Mouse (Mus musculus) ES-Bruce4 (cell line): Measurements from ENCODE around the gene Ampd3. TPM values are rescaled to one million over a fixed set of nuclear protein-coding genes. Genes with fewer than 3 reads are reported as not detected.

Experiments
- H3K27ac ChIP-seq: 2 replicates; pipeline ENCODE4 v1.5.1; 2012; ENCODE audit warnings: low read length, inconsistent platforms; ENCODE audit not compliant: insufficient read depth
- H3K27me3 ChIP-seq: 2 replicates; pipeline ENCODE4 v1.6.1; 2012; ENCODE audit warnings: mild to moderate bottlenecking, low read length, inconsistent platforms; ENCODE audit not compliant: control insufficient read depth, poor library complexity, insufficient read depth, severe bottlenecking
- H3K36me3 ChIP-seq: 2 replicates; pipeline ENCODE4 v1.6.1; 2012; ENCODE audit warnings: inconsistent platforms, mild to moderate bottlenecking, low read length, moderate library complexity; ENCODE audit not compliant: control insufficient read depth, poor library complexity, insufficient read depth, severe bottlenecking
- H3K4me1 ChIP-seq: one replicate; pipeline ENCODE4 v1.8.1; 2011; ENCODE audit warnings: low read length; ENCODE audit not compliant: control insufficient read depth, insufficient read depth
- H3K4me3 ChIP-seq: 2 replicates; pipeline ENCODE4 v1.5.1; 2011; ENCODE audit warnings: low read depth, mild to moderate bottlenecking, low read length
- H3K9ac ChIP-seq: 2 replicates; pipeline ENCODE4 v1.6.1; 2012; ENCODE audit warnings: low read depth, mild to moderate bottlenecking, inconsistent platforms; ENCODE audit not compliant: poor library complexity, severe bottlenecking
- H3K9me3 ChIP-seq: replicated peaks from 2 replicates; pipeline ENCODE4 v1.6.1; 2012; ENCODE audit warnings: mild to moderate bottlenecking, low read length, inconsistent platforms; ENCODE audit not compliant: control insufficient read depth, poor library complexity, insufficient read depth, severe bottlenecking
- CTCF ChIP-seq: IDR thresholded peaks from one replicate; pipeline ENCODE4 v1.8.1; 2011; ENCODE audit warnings: low read depth, low read length
- EP300 ChIP-seq: IDR thresholded peaks from 2 replicates; pipeline ENCODE4 v1.6.1; 2011; ENCODE audit warnings: low read depth, low read length; ENCODE audit not compliant: insufficient read depth
- POLR2A ChIP-seq: IDR thresholded peaks from one replicate; pipeline ENCODE4 v1.8.1; 2011; ENCODE audit warnings: low read length; ENCODE audit not compliant: insufficient read depth
- polyA plus RNA-seq: library from polyadenylated mRNA; stranded (reverse); fragments of >200 nt; gene quantifications from 2 replicates; pipeline ENCODE4 v1.2.4, GENCODE M21; 2011; ENCODE audit warnings: low read depth; ENCODE audit not compliant: missing spikeins, insufficient read depth, insufficient read length

Gene Ampd3
- polyA plus RNA-seq, 1 experiment = 2.4 TPM

- TF ChIP-seq CTCF (peak; percentile 2), POLR2A (no peak)
- no peak overlapping the region for H3K9ac ChIP-seq
- H3K4me1 ChIP-seq = no peaks in the 10 kb centered on the region
- H3K9me3 ChIP-seq = no peaks in the 10 kb centered on the region
- no peak overlapping the region for H3K4me3 ChIP-seq
- no peak overlapping the region for H3K27ac ChIP-seq
- peaks cover 4% of the 10 kb centered on the region; the same call in 1 of the 2 replicates for H3K36me3 ChIP-seq
- H3K27me3 ChIP-seq = no peaks in the 10 kb centered on the region
These were observed 48.0 kb downstream of the Ampd3 start for GRCm38 (mm10) chr7:110816037-110816436.

GRCm38 (mm10) chr7:110818206-110818605, 50.2 kb downstream of the Ampd3 start:
- H3K36me3 ChIP-seq = no peaks in the 10 kb centered on the region
- no peaks in the 10 kb centered on the region for H3K27me3 ChIP-seq
- H3K4me3 ChIP-seq = no peak overlapping the region
- no peaks in the 10 kb centered on the region for H3K9me3 ChIP-seq
- H3K27ac ChIP-seq = no peak overlapping the region
- no peak overlapping the region for H3K9ac ChIP-seq
- no peak for TF ChIP-seq POLR2A
- TF ChIP-seq EP300 = no peak
- no peak for TF ChIP-seq CTCF
- no peaks in the 10 kb centered on the region for H3K4me1 ChIP-seq

- TF ChIP-seq POLR2A (no peak), CTCF (no peak), EP300 (no peak)
- H3K36me3 ChIP-seq = no peaks in the 10 kb centered on the region
- no peaks in the 10 kb centered on the region for H3K27me3 ChIP-seq
- H3K9ac ChIP-seq = no peak overlapping the region
- no peak overlapping the region for H3K4me3 ChIP-seq
- no peaks in the 10 kb centered on the region for H3K9me3 ChIP-seq
- H3K4me1 ChIP-seq = no peaks in the 10 kb centered on the region
- H3K27ac ChIP-seq = no peak overlapping the region
These were observed 50.9 kb downstream of the Ampd3 start for GRCm38 (mm10) chr7:110818787-110819350.

DNA sequence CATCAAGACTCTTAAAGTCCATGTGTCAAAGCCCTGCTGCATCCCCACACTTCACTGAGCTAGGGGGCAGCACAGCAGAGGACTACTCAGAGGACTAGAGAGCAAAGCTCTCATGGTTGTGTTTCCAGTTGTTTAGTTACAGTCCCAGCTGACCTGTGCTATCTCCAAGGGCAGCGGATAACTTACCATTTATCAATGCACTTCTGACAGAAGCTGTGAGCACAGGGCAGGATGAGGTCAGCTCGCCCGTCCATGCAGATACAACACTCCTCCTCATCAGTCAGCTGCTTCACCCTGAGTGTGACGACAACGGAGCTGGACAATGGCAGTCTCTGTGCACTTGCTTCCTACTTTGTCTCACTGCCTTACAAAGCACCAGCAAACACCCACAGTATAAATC, 53.1 kb downstream of the Ampd3 start:
- Histone ChIP-seq H3K27ac (no peak overlapping the region), H3K9me3 (no peaks in the 10 kb centered on the region), H3K4me1 (no peaks in the 10 kb centered on the region), H3K4me3 (no peak overlapping the region), H3K36me3 (0 out of 2 replicates have a peak, but pooled peaks cover 2% of the 10 kb centered on the region), H3K9ac (no peak overlapping the region), H3K27me3 (no peaks in the 10 kb centered on the region)
- TF ChIP-seq POLR2A (no peak), CTCF (peak; percentile 19), EP300 (no peak)

DNA sequence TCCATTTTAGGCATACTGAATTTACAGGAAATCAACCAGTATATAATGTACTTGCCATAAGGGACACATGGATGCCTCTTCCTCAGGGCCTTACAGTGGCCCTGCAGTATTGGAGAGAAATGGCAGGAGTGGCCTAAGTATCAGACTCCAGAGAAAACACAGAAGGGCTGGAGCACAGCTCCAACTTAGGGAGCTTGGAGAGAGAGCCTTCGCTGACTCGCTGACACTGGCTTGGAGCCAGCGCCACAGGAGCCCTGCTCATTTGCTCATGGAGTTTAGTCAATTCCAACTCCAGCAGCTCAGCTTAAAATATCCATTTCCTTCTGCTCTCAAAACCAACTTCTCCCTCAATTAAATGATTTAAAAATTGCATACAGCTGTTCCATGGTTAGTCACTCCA, 53.6 kb downstream of the Ampd3 start:
- Histone ChIP-seq H3K9me3 (no peaks in the 10 kb centered on the region), H3K36me3 (0 out of 2 replicates have a peak, but pooled peaks cover 2% of the 10 kb centered on the region), H3K27ac (no peak overlapping the region), H3K9ac (no peak overlapping the region), H3K27me3 (no peaks in the 10 kb centered on the region), H3K4me3 (no peak overlapping the region), H3K4me1 (no peaks in the 10 kb centered on the region)
- TF ChIP-seq POLR2A (no peak), CTCF (no peak), EP300 (no peak)

DNA sequence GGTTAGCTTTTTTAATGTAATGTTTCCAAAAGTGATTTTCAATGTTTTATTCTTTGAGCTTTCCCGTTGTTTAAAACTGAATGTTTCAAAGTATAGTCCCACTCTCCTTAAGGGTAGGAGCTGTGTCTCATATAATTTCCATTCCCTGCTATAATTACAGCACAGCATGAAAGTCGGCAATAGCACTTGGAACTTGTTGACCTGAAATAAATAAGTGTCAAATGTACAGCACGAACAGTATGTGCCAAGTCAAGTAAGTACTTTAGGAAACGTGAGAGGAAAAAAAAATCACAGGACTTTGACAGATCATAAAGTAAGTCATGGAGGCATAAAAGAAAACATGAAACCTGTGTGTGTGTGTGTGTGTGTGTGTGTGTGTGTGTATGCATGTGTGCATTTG, 54.0 kb downstream of the Ampd3 start:
- Histone ChIP-seq H3K27ac (no peak overlapping the region), H3K27me3 (no peaks in the 10 kb centered on the region), H3K9ac (no peak overlapping the region), H3K4me3 (no peak overlapping the region), H3K4me1 (no peaks in the 10 kb centered on the region), H3K36me3 (0 out of 2 replicates have a peak, but pooled peaks cover 2% of the 10 kb centered on the region), H3K9me3 (no peaks in the 10 kb centered on the region)
- no peak for TF ChIP-seq POLR2A
- no peak for TF ChIP-seq CTCF
- TF ChIP-seq EP300 = no peak
